Mouse (Mus musculus): Measurements from ENCODE around the gene Wdfy4. TPM values are rescaled to one million over a fixed set of nuclear protein-coding genes. Genes with fewer than 3 reads are reported as not detected.
A peak's percentile ranks its signal among the peaks of the same experiment; 100 is the strongest.

Gene Wdfy4
- polyA plus RNA-seq, 1 experiment from 2014 or later, result 0.09 TPM

DNA sequence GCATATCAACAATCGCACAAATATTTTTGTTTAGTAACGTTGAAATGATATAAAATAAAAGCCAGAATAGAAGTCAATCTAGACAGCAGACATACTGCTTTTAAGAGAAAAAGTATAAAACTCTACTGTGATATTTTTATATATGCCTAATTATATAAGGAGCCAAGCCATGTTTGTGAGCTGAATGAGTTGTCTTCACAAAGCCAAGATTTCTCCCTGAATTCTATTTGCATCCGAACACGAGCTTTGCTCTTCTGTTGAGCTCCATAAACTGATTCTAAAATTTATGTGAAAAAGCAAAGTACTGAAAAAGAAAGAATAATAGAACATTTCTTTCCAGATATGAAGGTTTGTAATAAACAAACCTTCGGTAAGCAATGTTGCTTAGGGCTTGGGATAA, 5.2 kb downstream of the Wdfy4 start:
- H3K4me2 ChIP-seq (replicated peaks), result no peak overlapping the region
- no peak overlapping the region for H3K27ac ChIP-seq
- H3K4me3 ChIP-seq (replicated peaks), result no peak overlapping the region
- no peak for ATAC-seq
- H3K9ac ChIP-seq (replicated peaks), result no peak overlapping the region
- 91% methylated on average over 5 of the region's 5 CpGs for WGBS
- H3K27me3 ChIP-seq, result no peaks in the 10 kb centered on the region
- no peaks in the 10 kb centered on the region for H3K36me3 ChIP-seq
- H3K9me3 ChIP-seq, result no peaks in the 10 kb centered on the region
- H3K4me1 ChIP-seq (replicated peaks), result no peaks in the 10 kb centered on the region

DNA sequence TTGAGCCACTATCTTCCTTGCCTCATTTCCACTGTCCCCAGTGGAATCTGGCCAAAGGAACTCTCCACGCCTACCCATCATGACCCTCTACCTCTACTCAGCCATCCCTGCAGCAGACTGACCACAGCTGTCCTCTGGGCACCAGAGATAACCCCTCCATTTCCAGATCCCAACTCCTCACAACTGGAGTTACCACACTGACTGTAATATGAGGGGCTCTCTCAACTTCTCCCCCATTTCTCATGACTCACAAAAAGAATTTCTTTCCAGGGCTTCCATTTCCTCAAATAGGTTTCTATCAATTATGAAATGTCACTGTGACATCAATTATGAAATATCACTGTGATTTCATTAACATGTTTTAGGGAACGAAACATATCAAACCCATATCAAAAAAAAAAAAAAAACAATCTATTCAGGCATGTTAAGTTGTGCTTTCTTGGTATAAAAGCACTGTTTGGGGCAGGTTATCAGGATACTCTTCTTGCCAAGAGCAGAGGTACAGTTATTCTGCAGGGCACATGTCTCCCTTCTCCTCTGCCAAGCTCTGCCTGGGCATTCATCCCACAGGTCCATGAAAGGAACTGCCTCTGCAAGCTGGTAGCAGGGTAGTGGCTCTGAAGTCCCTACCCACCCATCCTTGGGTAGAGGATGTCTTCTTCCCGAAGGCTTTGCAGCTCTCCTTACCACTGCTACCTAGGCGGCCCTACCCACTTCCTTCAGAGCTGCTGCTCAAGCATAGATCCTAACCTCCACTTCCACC, 10.1 kb downstream of the Wdfy4 start:
- no peaks in the 10 kb centered on the region for H3K36me3 ChIP-seq
- H3K9me3 ChIP-seq, result no peaks in the 10 kb centered on the region
- WGBS, result 76% methylated on average over 4 of the region's 4 CpGs
- no peak for ATAC-seq
- H3K4me1 ChIP-seq (replicated peaks), result no peaks in the 10 kb centered on the region
- H3K27me3 ChIP-seq, result no peaks in the 10 kb centered on the region
- no peak overlapping the region for H3K4me2 ChIP-seq (replicated peaks)
- no peak overlapping the region for H3K27ac ChIP-seq
- H3K4me3 ChIP-seq (replicated peaks), result no peak overlapping the region
- no peak overlapping the region for H3K9ac ChIP-seq (replicated peaks)

DNA sequence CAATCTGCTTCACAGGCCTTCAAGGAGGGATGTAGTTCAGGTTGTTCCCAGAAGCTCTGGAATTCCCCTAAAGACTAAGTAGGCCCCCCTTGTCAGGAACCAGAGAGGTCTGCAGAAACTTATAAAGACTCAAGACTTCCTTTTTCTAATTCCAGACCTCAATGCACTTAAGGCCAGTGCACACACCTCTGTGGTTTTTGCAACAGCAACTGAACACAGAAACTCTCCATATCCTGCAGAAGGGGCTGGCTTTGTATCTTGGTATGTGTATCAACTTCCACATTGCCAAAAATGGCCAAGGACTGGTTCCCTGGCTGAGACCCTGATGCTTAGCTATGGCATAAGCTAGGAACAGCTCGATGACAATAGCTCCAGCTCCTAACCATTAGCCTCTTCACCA, 13.4 kb downstream of the Wdfy4 start:
- H3K27ac ChIP-seq, result no peak overlapping the region
- no peaks in the 10 kb centered on the region for H3K36me3 ChIP-seq
- H3K4me1 ChIP-seq (replicated peaks), result no peaks in the 10 kb centered on the region
- no peak overlapping the region for H3K4me2 ChIP-seq (replicated peaks)
- no peak overlapping the region for H3K4me3 ChIP-seq (replicated peaks)
- ATAC-seq, result no peak
- H3K9me3 ChIP-seq, result no peaks in the 10 kb centered on the region
- no peak overlapping the region for H3K9ac ChIP-seq (replicated peaks)
- H3K27me3 ChIP-seq, result no peaks in the 10 kb centered on the region
- WGBS, result 73% methylated on average over 1 of the region's 1 CpGs

DNA sequence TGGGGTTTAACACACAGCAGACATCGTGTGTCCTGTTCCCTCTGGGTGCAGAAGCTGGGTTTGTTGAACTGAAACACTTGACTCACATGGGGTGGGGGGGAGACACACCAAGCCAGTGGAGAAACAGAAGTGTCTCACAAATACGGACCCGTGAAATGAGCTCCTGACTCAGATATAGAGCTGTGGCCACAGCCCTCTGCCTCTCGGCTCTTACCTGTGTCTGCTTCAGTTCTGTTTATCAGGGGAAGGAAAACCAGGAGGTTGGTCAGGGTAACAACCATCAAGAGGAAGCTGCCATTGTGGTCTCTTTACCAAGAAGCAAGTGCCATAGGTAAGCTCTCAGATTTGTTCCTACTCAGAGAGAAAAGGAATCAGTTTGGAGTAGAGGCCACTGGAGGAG, 16.6 kb downstream of the Wdfy4 start:
- WGBS, result 90% methylated on average over 4 of the region's 4 CpGs
- Histone ChIP-seq H3K9ac (replicated peaks) (no peak overlapping the region), H3K36me3 (no peaks in the 10 kb centered on the region)

DNA sequence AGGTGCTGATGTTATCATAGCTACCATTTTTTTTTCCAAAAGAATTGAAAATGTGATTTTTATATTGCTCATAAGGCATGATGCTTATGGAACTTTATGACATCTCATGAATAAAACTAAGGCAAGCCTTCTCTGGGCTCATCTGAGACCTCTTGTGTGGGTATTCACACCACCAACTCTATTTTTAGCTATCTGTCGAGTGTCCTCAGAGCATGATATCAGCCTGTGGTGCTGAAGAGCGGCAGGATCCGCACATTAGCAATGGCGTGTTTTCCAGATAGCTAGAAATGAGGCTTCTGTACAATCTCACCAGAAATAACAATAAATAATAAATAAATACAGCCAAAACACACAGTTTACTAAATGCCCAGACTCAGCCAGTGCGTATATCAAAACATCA, 23.1 kb downstream of the Wdfy4 start:
- Histone ChIP-seq H3K36me3 (no peaks in the 10 kb centered on the region), H3K4me3 (replicated peaks) (no peak overlapping the region), H3K9ac (replicated peaks) (no peak overlapping the region), H3K27ac (no peak overlapping the region), H3K4me2 (replicated peaks) (no peak overlapping the region), H3K9me3 (no peaks in the 10 kb centered on the region), H3K27me3 (0 out of 2 replicates have a peak, but pooled peaks cover 4% of the 10 kb centered on the region), H3K4me1 (replicated peaks) (no peaks in the 10 kb centered on the region)
- ATAC-seq, result no peak
- 92% methylated on average over 5 of the region's 5 CpGs for WGBS

More for the DNA sequence above, 16.6 kb downstream of the Wdfy4 start:
- Histone ChIP-seq H3K4me1 (replicated peaks) (no peaks in the 10 kb centered on the region), H3K27me3 (no peaks in the 10 kb centered on the region), H3K4me3 (replicated peaks) (no peak overlapping the region), H3K9me3 (no peaks in the 10 kb centered on the region), H3K27ac (no peak overlapping the region), H3K4me2 (replicated peaks) (no peak overlapping the region)
- no peak for ATAC-seq

DNA sequence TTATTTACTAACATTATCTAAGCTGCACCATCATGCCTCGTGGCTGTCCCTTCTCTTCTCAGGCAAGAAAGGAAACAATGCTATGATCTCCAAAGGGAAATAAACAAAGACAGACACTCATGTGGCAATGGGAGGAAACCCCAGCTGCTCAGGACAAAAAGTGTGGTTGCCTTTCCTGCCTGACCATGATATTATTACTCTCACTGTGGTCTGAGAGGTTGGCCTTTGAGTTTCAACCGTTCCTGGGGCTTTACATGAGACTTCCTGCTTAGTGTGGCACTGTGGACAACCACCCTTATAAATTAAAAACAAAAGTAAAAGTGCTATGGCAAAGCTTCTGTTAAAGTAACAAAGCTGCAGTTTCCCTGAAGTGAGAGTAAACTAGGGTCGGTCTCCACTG, 27.0 kb downstream of the Wdfy4 start:
- H3K4me3 ChIP-seq (replicated peaks), result no peak overlapping the region
- no peaks in the 10 kb centered on the region for H3K9me3 ChIP-seq
- no peak overlapping the region for H3K9ac ChIP-seq (replicated peaks)
- H3K36me3 ChIP-seq, result no peaks in the 10 kb centered on the region
- no peak overlapping the region for H3K27ac ChIP-seq
- H3K4me1 ChIP-seq (replicated peaks), result no peaks in the 10 kb centered on the region
- H3K4me2 ChIP-seq (replicated peaks), result no peak overlapping the region
- 0 out of 2 replicates have a peak, but pooled peaks cover 4% of the 10 kb centered on the region for H3K27me3 ChIP-seq
- no peak for ATAC-seq
- WGBS, result 78% methylated on average over 3 of the region's 3 CpGs

DNA sequence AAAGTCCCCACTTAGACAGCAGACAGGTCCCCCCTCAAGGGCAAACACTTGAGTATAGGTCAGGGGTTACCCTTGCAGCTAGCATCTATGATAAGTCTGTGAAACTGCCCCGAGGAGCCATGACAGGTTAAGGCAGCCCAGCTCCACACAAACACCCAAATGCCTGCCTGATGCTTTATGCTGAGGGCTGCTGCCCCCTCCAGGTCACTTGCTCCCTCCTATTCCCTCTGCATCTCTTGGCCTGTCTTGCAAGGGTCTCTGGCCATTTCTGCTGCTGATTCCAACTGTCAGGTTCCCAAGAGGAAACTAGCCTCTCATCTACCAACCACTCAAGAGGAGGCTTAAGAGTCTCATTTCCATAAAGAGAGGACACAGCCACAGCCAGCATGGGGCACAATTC, 32.4 kb downstream of the Wdfy4 start:
- 67% methylated on average over 1 of the region's 1 CpGs for WGBS
- peaks cover 10% of the 10 kb centered on the region; the same call in 1 of the 2 replicates for H3K27me3 ChIP-seq
- H3K4me3 ChIP-seq (replicated peaks), result no peak overlapping the region
- no peaks in the 10 kb centered on the region for H3K9me3 ChIP-seq
- no peaks in the 10 kb centered on the region for H3K4me1 ChIP-seq (replicated peaks)
- no peak for ATAC-seq
- H3K27ac ChIP-seq, result no peak overlapping the region
- H3K4me2 ChIP-seq (replicated peaks), result no peak overlapping the region
- H3K9ac ChIP-seq (replicated peaks), result no peak overlapping the region
- H3K36me3 ChIP-seq, result no peaks in the 10 kb centered on the region

DNA sequence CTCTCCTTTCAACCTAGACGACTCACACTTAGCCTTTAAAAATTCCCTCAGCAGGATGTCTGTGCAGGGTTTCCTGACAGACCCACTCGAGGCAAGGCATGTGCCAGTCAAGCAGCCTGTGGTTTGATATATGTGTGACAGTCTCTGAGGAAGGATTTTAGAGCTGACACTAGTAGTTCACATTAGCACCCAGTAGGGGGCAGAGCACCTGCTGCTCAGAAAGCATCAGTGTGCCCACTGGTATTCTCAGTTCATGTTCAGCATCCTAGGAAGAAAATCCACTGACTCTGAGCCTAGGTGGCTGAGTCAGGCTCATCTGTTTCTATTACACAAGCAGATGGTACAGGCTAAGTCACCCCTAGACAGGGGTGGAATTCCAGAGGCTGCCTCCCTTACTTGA, 39.0 kb downstream of the Wdfy4 start:
- Histone ChIP-seq H3K4me3 (replicated peaks) (no peak overlapping the region), H3K4me1 (replicated peaks) (no peaks in the 10 kb centered on the region), H3K9ac (replicated peaks) (no peak overlapping the region), H3K36me3 (no peaks in the 10 kb centered on the region), H3K4me2 (replicated peaks) (no peak overlapping the region), H3K9me3 (no peaks in the 10 kb centered on the region), H3K27me3 (peaks cover 43% of the 10 kb centered on the region), H3K27ac (no peak overlapping the region)
- ATAC-seq, result no peak
- 27% methylated on average over 2 of the region's 2 CpGs for WGBS

DNA sequence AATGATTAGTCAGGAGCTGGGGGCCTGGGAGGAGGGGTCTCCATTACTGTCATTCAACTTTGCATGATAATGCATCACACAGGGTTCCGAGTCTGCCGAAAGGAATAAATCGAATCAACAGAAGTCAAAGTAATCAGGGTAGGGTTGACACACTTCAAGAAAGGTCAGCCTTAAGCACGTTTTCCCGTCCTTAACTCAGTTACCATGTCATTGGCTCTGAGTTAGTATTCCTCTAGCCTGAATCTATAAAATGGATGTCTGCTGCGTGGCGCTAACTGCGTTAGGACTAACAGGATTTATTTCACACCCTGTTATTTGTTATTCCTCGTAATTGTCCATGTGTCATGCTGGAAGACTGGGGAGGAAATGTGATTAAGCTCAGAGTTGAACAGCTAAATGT, 48.5 kb downstream of the Wdfy4 start:
- Histone ChIP-seq H3K9ac (replicated peaks) (no peak overlapping the region), H3K4me2 (replicated peaks) (no peak overlapping the region), H3K4me3 (replicated peaks) (no peak overlapping the region), H3K36me3 (no peaks in the 10 kb centered on the region), H3K4me1 (replicated peaks) (no peaks in the 10 kb centered on the region; the same call in 1 of the 2 replicates), H3K27me3 (peaks cover 57% of the 10 kb centered on the region), H3K27ac (no peak overlapping the region), H3K9me3 (no peaks in the 10 kb centered on the region; the same call in 1 of the 2 replicates)
- ATAC-seq, result peak; percentile 58; the same call in 1 of the 2 replicates
- 38% methylated on average over 9 of the region's 9 CpGs for WGBS

DNA sequence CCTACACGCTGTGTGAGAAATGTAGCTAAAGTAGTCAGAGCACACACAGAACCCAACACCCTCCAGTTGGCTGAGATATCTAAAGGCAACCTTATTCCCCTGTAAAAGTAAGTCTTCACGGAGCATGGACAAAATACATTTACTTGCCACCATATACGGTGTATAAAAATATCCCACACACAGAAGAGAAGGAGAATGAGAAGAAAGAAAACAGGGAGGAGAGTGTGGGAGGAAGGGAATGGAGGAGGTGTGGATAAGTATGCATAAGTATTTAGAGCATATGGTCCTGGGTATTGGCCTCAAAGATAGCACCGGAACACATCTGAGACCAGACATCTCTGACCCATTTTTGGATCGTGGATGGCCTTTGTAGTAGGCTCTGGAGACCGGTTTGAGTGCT, 50.1 kb downstream of the Wdfy4 start:
- no peak overlapping the region for H3K9ac ChIP-seq (replicated peaks)
- H3K36me3 ChIP-seq, result no peaks in the 10 kb centered on the region
- no peaks in the 10 kb centered on the region; the same call in 1 of the 2 replicates for H3K9me3 ChIP-seq
- H3K4me1 ChIP-seq (replicated peaks), result no peaks in the 10 kb centered on the region; the same call in 1 of the 2 replicates
- H3K4me2 ChIP-seq (replicated peaks), result no peak overlapping the region
- no peak overlapping the region for H3K27ac ChIP-seq
- WGBS, result 93% methylated on average over 6 of the region's 6 CpGs
- ATAC-seq, result no peak
- H3K27me3 ChIP-seq, result peaks cover 47% of the 10 kb centered on the region
- H3K4me3 ChIP-seq (replicated peaks), result no peak overlapping the region

DNA sequence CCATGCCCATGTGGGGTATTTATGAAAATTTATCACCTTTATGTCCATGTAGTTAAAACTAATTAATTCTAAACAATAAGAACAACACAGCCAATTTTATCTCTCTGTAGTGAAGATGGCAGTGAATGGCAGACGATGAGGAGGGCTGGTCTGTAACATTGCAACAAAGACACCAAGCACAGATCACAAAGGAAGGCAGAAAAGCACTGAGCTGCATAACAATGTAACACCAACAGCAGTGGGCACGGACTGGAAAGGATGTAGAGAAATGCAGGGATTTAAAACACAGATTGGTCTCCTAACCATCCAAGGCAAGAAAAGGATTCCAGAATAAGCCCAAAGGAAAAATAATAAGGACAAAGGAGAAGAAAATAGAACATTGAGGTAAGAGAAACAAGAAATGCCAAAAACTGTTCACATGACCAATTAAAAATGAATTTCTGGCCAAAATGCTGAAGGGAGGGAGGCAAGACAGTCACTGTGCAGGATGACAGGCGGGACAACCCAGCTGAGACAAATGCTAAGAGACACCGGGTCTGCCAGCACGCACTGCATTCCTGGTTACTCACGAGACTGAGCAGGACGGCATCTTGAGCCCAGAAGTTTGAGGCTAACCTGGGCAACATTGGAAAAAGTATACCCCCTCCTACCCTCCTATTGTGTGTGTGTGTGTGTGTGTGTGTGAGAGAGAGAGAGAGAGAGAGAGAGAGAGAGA, 54.1 kb downstream of the Wdfy4 start:
- Histone ChIP-seq H3K4me2 (replicated peaks) (no peak overlapping the region), H3K27ac (no peak overlapping the region), H3K4me3 (replicated peaks) (no peak overlapping the region), H3K4me1 (replicated peaks) (no peaks in the 10 kb centered on the region), H3K9me3 (no peaks in the 10 kb centered on the region), H3K36me3 (no peaks in the 10 kb centered on the region), H3K27me3 (peaks cover 33% of the 10 kb centered on the region), H3K9ac (replicated peaks) (no peak overlapping the region)
- WGBS, result 54% methylated on average over 7 of the region's 7 CpGs
- no peak for ATAC-seq

DNA sequence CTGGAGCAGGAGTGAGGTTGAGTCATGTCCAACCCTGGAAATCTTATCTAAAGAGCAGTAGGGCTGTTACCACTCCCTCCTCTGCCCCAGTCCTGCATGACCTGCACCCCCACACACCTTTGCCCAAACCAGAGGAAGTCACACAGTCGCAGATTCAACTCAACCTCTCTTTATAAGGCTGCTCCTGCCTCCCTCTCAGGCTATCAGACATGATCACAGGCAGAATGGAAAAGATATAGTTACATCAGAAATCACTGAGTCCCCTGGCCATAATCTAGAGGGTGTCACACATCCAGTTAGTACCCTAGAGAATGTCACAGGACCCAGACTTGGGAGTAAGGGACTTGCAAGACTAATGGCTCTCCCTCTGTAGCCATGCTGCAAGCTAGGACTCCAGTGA, 68.7 kb downstream of the Wdfy4 start:
- Histone ChIP-seq H3K4me3 (replicated peaks) (no peak overlapping the region), H3K4me2 (replicated peaks) (no peak overlapping the region), H3K27me3 (no peaks in the 10 kb centered on the region), H3K4me1 (replicated peaks) (no peaks in the 10 kb centered on the region), H3K36me3 (no peaks in the 10 kb centered on the region), H3K9me3 (no peaks in the 10 kb centered on the region), H3K9ac (replicated peaks) (no peak overlapping the region), H3K27ac (no peak overlapping the region)
- 85% methylated on average over 1 of the region's 1 CpGs for WGBS
- no peak for ATAC-seq

All from midbrain, embryonic 13.5 days (tissue).